Mouse (Mus musculus) E14TG2a.4 (cell line): ENCODE data around the gene Gm11032.
"Not testable (repeated sequence)": the region's sequence is repeated elsewhere in the genome, so short reads cannot be mapped to it uniquely, and the experiment has no call there.

Experiments used
- CTCF ChIP-seq: conservative IDR thresholded peaks from 2 replicates; pipeline ENCODE4 v1.5.1; 2014; ENCODE audit warnings: low read length
- NANOG ChIP-seq: IDR thresholded peaks from 2 replicates; pipeline ENCODE4 v1.6.1; 2014; ENCODE audit warnings: borderline replicate concordance, low read length, mixed read lengths
- POU5F1 ChIP-seq: IDR thresholded peaks from 2 replicates; pipeline ENCODE4 v1.6.1; 2014; ENCODE audit warnings: low read length, borderline replicate concordance

GRCm38 (mm10) chr11:4576090-4576732 is 43.7 kb upstream of the Gm11032 start:
- not testable (repeated sequence) for TF ChIP-seq CTCF, NANOG, POU5F1
